ENCODE assay signal across 28 mouse cellular contexts in genomic region chr3:141909136-141909535, GRCm38 (mm10).
DNase-seq lines count a peak whose midpoint lies in the region; ATAC-seq and TF ChIP-seq lines count a peak whose summit lies in the region.
"Had no signal": no experiment of that assay in that cellular context is flagged by ENCODE, and none has a peak within 500 bp of the region (broad histone marks: within the 10 kb centered on the region; RNA-seq: fewer than 3 reads in every experiment).

No protein-coding gene starts in this region.

- no peak overlapping the region for H3K27ac ChIP-seq in forebrain, postnatal 0 days (ENCODE audit: low read depth, low read length)
- no peak overlapping the region for H3K27ac ChIP-seq in forebrain, embryonic 16.5 days (ENCODE audit: low read length)
- H3K27ac ChIP-seq: embryonic facial prominence, embryonic 13.5 days; embryonic facial prominence, embryonic 15.5 days; forebrain, embryonic 10.5 days; forebrain, embryonic 12.5 days had no signal

- no peak overlapping the region for H3K4me2 ChIP-seq in forebrain, postnatal 0 days (ENCODE audit: low read depth)
- no peak overlapping the region for H3K4me2 ChIP-seq in forebrain, embryonic 16.5 days (ENCODE audit: low read length)
- H3K4me2 ChIP-seq: embryonic facial prominence, embryonic 13.5 days; embryonic facial prominence, embryonic 15.5 days; forebrain, embryonic 12.5 days had no signal

- peaks cover 5% of the 10 kb centered on the region; the same call in 1 of the 2 replicates for H3K4me1 ChIP-seq in forebrain, postnatal 0 days (ENCODE audit: insufficient read depth)
- peaks cover 10% of the 10 kb centered on the region for H3K4me1 ChIP-seq in forebrain, embryonic 16.5 days (replicated peaks; ENCODE audit: control insufficient read depth, insufficient read depth, low read length)
- H3K4me1 ChIP-seq: embryonic facial prominence, embryonic 13.5 days; embryonic facial prominence, embryonic 15.5 days had no signal

- TF ChIP-seq CTCF in forebrain, postnatal 0 days (IDR thresholded peaks at IDR 0.05; ENCODE audit: low read depth) = no peak

- no peak for DNase-seq in forebrain, postnatal 0 days
- peak; percentile 20 to 44 for DNase-seq in frontal cortex, adult 2 months (ENCODE audit: extremely low spot score in 1 of 2, low spot score in 1 of 2)
- DNase-seq in frontal cortex, postnatal 25 days (ENCODE audit: low spot score in 2 of 2) = no peak
- DNase-seq in brain, adult 2 months (ENCODE audit: low read depth, low spot score) = peak; percentile 81
- no peak for DNase-seq in thymus, postnatal 0 days (ENCODE audit: low spot score)
- DNase-seq: adrenal gland, adult 8-10 months; adrenal gland, postnatal 14 days; adrenal gland, postnatal 36 days; B cell, adult 2 months; cerebellum, adult 11 months; cerebellum, adult 18-20 months; cerebellum, adult 8-10 months; cerebellum, adult 9-11 months; cerebellum, postnatal 14 days; cerebellum, postnatal 36 days; embryo, embryonic 11 days had no signal

- ATAC-seq in forebrain, postnatal 0 days = peak; percentile 27; the same call in 1 of the 2 replicates
- ATAC-seq in forebrain, embryonic 16.5 days = no peak
- ATAC-seq: activated CD4-positive, CD25-positive, alpha-beta regulatory T cell, adult 4 months; CD4-positive, CD25-positive, alpha-beta regulatory T cell, adult 4 months; forebrain, embryonic 14.5 days; Patski had no signal

- H3K4me3 ChIP-seq in forebrain, postnatal 0 days (ENCODE audit: low read depth, low read length) = no peak overlapping the region
- no peak overlapping the region for H3K4me3 ChIP-seq in forebrain, embryonic 16.5 days (replicated peaks; ENCODE audit: low read length)
- H3K4me3 ChIP-seq: embryonic facial prominence, embryonic 13.5 days; embryonic facial prominence, embryonic 15.5 days; erythroblast, embryonic 14.5 days; forebrain, embryonic 10.5 days; forebrain, embryonic 12.5 days had no signal

- H3K27me3 ChIP-seq in forebrain, postnatal 0 days (ENCODE audit: insufficient read depth, low read length) = no peaks in the 10 kb centered on the region
- H3K27me3 ChIP-seq in forebrain, embryonic 16.5 days (replicated peaks; ENCODE audit: control insufficient read depth, insufficient read depth, low read length) = no peaks in the 10 kb centered on the region
- H3K27me3 ChIP-seq: CH12.LX; embryonic facial prominence, embryonic 15.5 days; forebrain, embryonic 12.5 days; Patski had no signal

- 84% methylated on average over 2 of the region's 2 CpGs for WGBS in forebrain, postnatal 0 days
- 75% methylated on average over 2 of the region's 2 CpGs for WGBS in forebrain, embryonic 16.5 days

- H3K9ac ChIP-seq in forebrain, postnatal 0 days = no peak overlapping the region
- H3K9ac ChIP-seq in forebrain, embryonic 16.5 days (replicated peaks; ENCODE audit: low read depth, low read length) = no peak overlapping the region
- H3K9ac ChIP-seq: embryonic facial prominence, embryonic 13.5 days; embryonic facial prominence, embryonic 15.5 days; forebrain, embryonic 12.5 days had no signal

- H3K36me3 ChIP-seq in forebrain, postnatal 0 days (ENCODE audit: insufficient read depth) = no peaks in the 10 kb centered on the region
- no peaks in the 10 kb centered on the region for H3K36me3 ChIP-seq in forebrain, embryonic 16.5 days (ENCODE audit: control insufficient read depth, insufficient read depth)
- H3K36me3 ChIP-seq: embryonic facial prominence, embryonic 13.5 days; embryonic facial prominence, embryonic 15.5 days; forebrain, embryonic 10.5 days; forebrain, embryonic 12.5 days; G1E had no signal

- H3K9me3 ChIP-seq in forebrain, postnatal 0 days (ENCODE audit: low read length) = no peaks in the 10 kb centered on the region
- no peaks in the 10 kb centered on the region for H3K9me3 ChIP-seq in forebrain, embryonic 16.5 days (ENCODE audit: control insufficient read depth, low read length)
- H3K9me3 ChIP-seq: embryonic facial prominence, embryonic 13.5 days; embryonic facial prominence, embryonic 15.5 days; forebrain, embryonic 10.5 days; forebrain, embryonic 12.5 days; G1E had no signal

Comparison
In these comparisons a context has a peak if more than half of its experiments do, and no peak if none do; other contexts are left out.
1. DNase-seq: peak in frontal cortex, adult 2 months (2 of 2) and brain, adult 2 months (single experiment); none in forebrain, postnatal 0 days (single experiment), frontal cortex, postnatal 25 days (0 of 2) and thymus, postnatal 0 days (single experiment).